Mouse (Mus musculus) adrenal gland, postnatal 25 days (tissue): ENCODE data around the gene Atp6v1e2. TPM values are rescaled to one million over a fixed set of nuclear protein-coding genes. Genes with fewer than 3 reads are reported as not detected.

ENCODE experiments used
- DNase-seq: peaks from one replicate; pipeline ENCODE4 v3.0.0; 2021; ENCODE audit warnings: mixed read lengths
- total RNA-seq: library from RNA; stranded (reverse); gene quantifications from 2 replicates; pipeline ENCODE4 v1.2.3, GENCODE M21; 2021

Atp6v1e2 gene
- total RNA-seq, 1 experiment from 2014 or later, result not detected

- peak; percentile 65 for DNase-seq
Measured at GRCm38 (mm10) chr17:86964502-86964901, 16.8 kb upstream of the Atp6v1e2 start.

GRCm38 (mm10) chr17:86964041-86964440, 16.3 kb upstream of the Atp6v1e2 start:
- no peak for DNase-seq

- peak; percentile 26 for DNase-seq
Measured at GRCm38 (mm10) chr17:86963586-86963902, 15.8 kb upstream of the Atp6v1e2 start.

GRCm38 (mm10) chr17:86962894-86963585, 15.3 kb upstream of the Atp6v1e2 start, which contains the start of gene Rhoq:
Rhoq (plus strand) TSS chr17:86963082.
- peak; percentile 92 for DNase-seq

GRCm38 (mm10) chr17:86962297-86962893, 14.7 kb upstream of the Atp6v1e2 start:
- peak; percentile 84 for DNase-seq

GRCm38 (mm10) chr17:86961301-86961841, 13.7 kb upstream of the Atp6v1e2 start:
- DNase-seq, result peak; percentile 62

GRCm38 (mm10) chr17:86957968-86958367, 10.3 kb upstream of the Atp6v1e2 start:
- no peak for DNase-seq

GRCm38 (mm10) chr17:86957239-86957638, 9.5 kb upstream of the Atp6v1e2 start:
- no peak for DNase-seq

GRCm38 (mm10) chr17:86948801-86949200, 1.1 kb upstream of the Atp6v1e2 start:
- no peak for DNase-seq

- no peak for DNase-seq
Measured at GRCm38 (mm10) chr17:86946078-86946477, 1.6 kb downstream of the Atp6v1e2 start.

- no peak for DNase-seq
Measured at GRCm38 (mm10) chr17:86943158-86943557, 4.5 kb downstream of the Atp6v1e2 start.

GRCm38 (mm10) chr17:86942112-86942511, 5.6 kb downstream of the Atp6v1e2 start:
- no peak for DNase-seq

- no peak for DNase-seq
Measured at GRCm38 (mm10) chr17:86938683-86939082, 9.0 kb downstream of the Atp6v1e2 start.

- peak; percentile 88 for DNase-seq
Measured at GRCm38 (mm10) chr17:86937497-86938155, 10.1 kb downstream of the Atp6v1e2 start.

- DNase-seq, result no peak
Measured at GRCm38 (mm10) chr17:86937064-86937463, 10.6 kb downstream of the Atp6v1e2 start.

- no peak for DNase-seq
Measured at GRCm38 (mm10) chr17:86932896-86933295, 14.8 kb downstream of the Atp6v1e2 start.

GRCm38 (mm10) chr17:86929981-86930380, 17.7 kb downstream of the Atp6v1e2 start:
- DNase-seq, result no peak

- no peak for DNase-seq
Measured at GRCm38 (mm10) chr17:86929355-86929754, 18.3 kb downstream of the Atp6v1e2 start.

- DNase-seq, result no peak
Measured at GRCm38 (mm10) chr17:86926836-86927235, 20.9 kb downstream of the Atp6v1e2 start.

GRCm38 (mm10) chr17:86924679-86925078, 23.0 kb downstream of the Atp6v1e2 start:
- no peak for DNase-seq

GRCm38 (mm10) chr17:86919729-86920128, 28.0 kb downstream of the Atp6v1e2 start:
- DNase-seq, result peak; percentile 31

- DNase-seq, result peak; percentile 47
Measured at GRCm38 (mm10) chr17:86918786-86919185, 28.9 kb downstream of the Atp6v1e2 start.

- DNase-seq, result no peak
Measured at GRCm38 (mm10) chr17:86917048-86917447, 30.6 kb downstream of the Atp6v1e2 start, which contains the start of gene Tmem247. Tmem247 (plus strand) TSS chr17:86917348.
